Mouse (Mus musculus) olfactory bulb, adult 2 months (tissue): ENCODE data around the gene Fbxl2. TPM values are rescaled to one million over a fixed set of nuclear protein-coding genes. Genes with fewer than 3 reads are reported as not detected.

ENCODE experiments used
- H3K27ac ChIP-seq: fragments of 200-500 bp; 2 replicates; pipeline ENCODE4 v1.5.1; 2012; ENCODE audit warnings: low read depth, low read length; ENCODE audit not compliant: insufficient read depth
- H3K4me1 ChIP-seq: fragments of 200-500 bp; 2 replicates; pipeline ENCODE4 v1.6.1; 2012; ENCODE audit warnings: low read length; ENCODE audit not compliant: control insufficient read depth, insufficient read depth
- H3K4me3 ChIP-seq: fragments of 200-500 bp; 2 replicates; pipeline ENCODE4 v1.5.1; 2012; ENCODE audit warnings: mild to moderate bottlenecking, low read depth, low read length, moderate library complexity; ENCODE audit not compliant: insufficient read depth
- CTCF ChIP-seq: fragments of 200-500 bp; IDR thresholded peaks from 2 replicates; pipeline ENCODE4 v1.5.1; 2012; ENCODE audit warnings: low read depth, mild to moderate bottlenecking, low read length, moderate library complexity; ENCODE audit not compliant: insufficient read depth
- POLR2A ChIP-seq: fragments of 200-500 bp; IDR thresholded peaks from 2 replicates; pipeline ENCODE4 v1.6.1; 2012; ENCODE audit warnings: mild to moderate bottlenecking, low read depth, low read length, moderate library complexity; ENCODE audit not compliant: insufficient read depth
- WGBS: fragments of 180-500 bp; shearing (Covaris S2); methylation state at CpG from one replicate; pipeline ENCODE4 v1.1.7; 2018; 5-methylcytosine and 5-hydroxymethylcytosine counted together
- polyA plus RNA-seq: library from polyadenylated mRNA; stranded (reverse); fragments of >200 nt; gene quantifications from 2 replicates; pipeline ENCODE4 v1.2.4, GENCODE M21; 2012; ENCODE audit warnings: low replicate concordance; ENCODE audit not compliant: missing spikeins, insufficient read depth, insufficient read length

The Fbxl2 gene
- polyA plus RNA-seq, 1 experiment = not detected

- Histone ChIP-seq H3K4me3 (no peak overlapping the region), H3K4me1 (no peaks in the 10 kb centered on the region), H3K27ac (no peak overlapping the region)
- TF ChIP-seq POLR2A (no peak), CTCF (no peak)
- WGBS = 90% methylated on average over 8 of the region's 8 CpGs
These were observed 76.6 kb downstream of the Fbxl2 start for GRCm38 (mm10) chr9:113969399-113969798.

- Histone ChIP-seq H3K4me1 (no peaks in the 10 kb centered on the region), H3K27ac (no peak overlapping the region), H3K4me3 (no peak overlapping the region)
- no peak for TF ChIP-seq POLR2A
- TF ChIP-seq CTCF = no peak
- 94% methylated on average over 7 of the region's 7 CpGs for WGBS
These were observed 77.0 kb downstream of the Fbxl2 start for GRCm38 (mm10) chr9:113968967-113969366.

GRCm38 (mm10) chr9:113966838-113967237 is 79.2 kb downstream of the Fbxl2 start:
- Histone ChIP-seq H3K4me1 (no peaks in the 10 kb centered on the region), H3K27ac (no peak overlapping the region), H3K4me3 (no peak overlapping the region)
- WGBS = 87% methylated on average over 4 of the region's 4 CpGs
- TF ChIP-seq POLR2A (no peak), CTCF (no peak)

GRCm38 (mm10) chr9:113964415-113964814 is 81.6 kb downstream of the Fbxl2 start:
- no peaks in the 10 kb centered on the region for H3K4me1 ChIP-seq
- TF ChIP-seq CTCF (no peak), POLR2A (no peak)
- no peak overlapping the region for H3K4me3 ChIP-seq
- 92% methylated on average over 8 of the region's 8 CpGs for WGBS
- H3K27ac ChIP-seq = no peak overlapping the region

GRCm38 (mm10) chr9:113963718-113964117 is 82.3 kb downstream of the Fbxl2 start:
- TF ChIP-seq CTCF (no peak), POLR2A (no peak)
- H3K4me1 ChIP-seq = no peaks in the 10 kb centered on the region
- H3K27ac ChIP-seq = no peak overlapping the region
- no peak overlapping the region for H3K4me3 ChIP-seq

GRCm38 (mm10) chr9:113957777-113958176 is 88.2 kb downstream of the Fbxl2 start:
- TF ChIP-seq POLR2A (no peak), CTCF (no peak)
- H3K27ac ChIP-seq = no peak overlapping the region
- peaks cover 6% of the 10 kb centered on the region; the same call in 1 of the 2 replicates for H3K4me1 ChIP-seq
- no peak overlapping the region for H3K4me3 ChIP-seq
- WGBS = 95% methylated on average over 4 of the region's 4 CpGs

GRCm38 (mm10) chr9:113947216-113947615 is 98.8 kb downstream of the Fbxl2 start:
- no peak for TF ChIP-seq CTCF
- no peak for TF ChIP-seq POLR2A
- H3K27ac ChIP-seq = no peak overlapping the region
- no peaks in the 10 kb centered on the region for H3K4me1 ChIP-seq
- WGBS = 71% methylated on average over 1 of the region's 1 CpGs
- H3K4me3 ChIP-seq = no peak overlapping the region

GRCm38 (mm10) chr9:113943372-113943771 is 102.6 kb downstream of the Fbxl2 start:
- Histone ChIP-seq H3K4me3 (no peak overlapping the region), H3K27ac (no peak overlapping the region), H3K4me1 (peaks cover 3% of the 10 kb centered on the region)
- whole genome bisulfite sequencing = 85% methylated on average over 1 of the region's 1 CpGs
- TF ChIP-seq CTCF (no peak), POLR2A (no peak)

GRCm38 (mm10) chr9:113941103-113941805 is 104.7 kb downstream of the Fbxl2 start:
- Histone ChIP-seq H3K4me3 (no peak overlapping the region), H3K27ac (no peak overlapping the region), H3K4me1 (peaks cover 6% of the 10 kb centered on the region)
- WGBS = 94% methylated on average over 3 of the region's 3 CpGs
- TF ChIP-seq POLR2A = no peak
- no peak for TF ChIP-seq CTCF

- Histone ChIP-seq H3K4me1 (peaks cover 8% of the 10 kb centered on the region), H3K27ac (no peak overlapping the region), H3K4me3 (no peak overlapping the region)
- WGBS = 48% methylated on average over 9 of the region's 9 CpGs
- TF ChIP-seq POLR2A (no peak), CTCF (no peak)
These were observed 106.7 kb downstream of the Fbxl2 start for GRCm38 (mm10) chr9:113939063-113939850.
